Mouse (Mus musculus) cerebellum, adult 11-12 months (tissue): ENCODE measurements at regions not wholly inside any gene's neighbourhood (a gene's known extent, or its start where the extent isn't known, plus 50 kb on each side); places are given as distances from the start of the nearest gene placed in this dataset.

Experiments
- DNase-seq: peaks from one replicate; pipeline ENCODE4 v3.0.0; 2022

DNA sequence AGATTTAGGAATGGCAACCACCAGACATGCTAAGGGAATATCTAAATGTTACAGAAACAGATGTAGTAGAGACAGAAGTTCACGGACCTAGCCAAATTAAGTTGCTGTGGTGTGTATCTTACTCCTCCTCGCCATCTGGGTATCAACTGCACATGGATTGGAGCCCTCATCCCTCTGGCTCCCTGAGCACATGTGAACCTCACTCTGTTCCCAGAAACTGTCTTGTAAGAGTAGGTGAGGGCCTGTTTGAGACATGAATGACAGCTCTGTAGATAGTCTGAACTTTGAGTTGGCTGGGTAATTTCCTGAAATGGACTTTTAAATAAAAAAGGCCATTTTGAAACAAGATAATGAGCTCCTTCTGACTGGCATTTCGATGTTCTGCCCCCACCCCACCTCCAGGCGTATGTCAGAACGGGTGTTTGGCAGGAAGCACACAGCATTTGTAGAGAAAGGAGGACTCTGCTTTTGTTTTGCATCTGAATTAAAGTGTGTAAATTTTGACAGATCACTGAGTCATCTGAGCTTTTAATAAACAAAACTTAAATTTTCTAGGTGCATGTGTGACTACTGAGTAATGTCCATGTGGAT is 196.9 kb upstream of the Cep126 start:
- DNase-seq = no peak

DNA sequence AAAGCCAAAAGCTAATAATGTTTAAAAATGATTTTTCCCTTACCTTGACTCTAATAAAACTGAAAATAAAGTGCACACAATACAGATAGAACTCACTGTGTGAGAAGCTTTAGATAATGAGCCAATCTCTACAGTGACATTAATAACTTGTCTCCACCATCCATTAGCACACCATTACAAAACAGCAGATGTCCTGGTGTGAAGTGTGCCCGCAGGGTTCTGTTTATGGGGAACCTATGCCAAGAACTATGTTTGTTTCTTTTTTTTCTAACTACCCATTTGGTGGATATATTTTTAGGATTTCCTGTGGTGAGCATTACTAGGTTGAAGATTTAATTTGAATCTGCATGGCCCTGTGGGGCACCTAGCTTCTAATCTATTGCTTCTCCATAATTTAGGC is 203.3 kb upstream of the Trpc6 start:
- peak; percentile 2 for DNase-seq

DNA sequence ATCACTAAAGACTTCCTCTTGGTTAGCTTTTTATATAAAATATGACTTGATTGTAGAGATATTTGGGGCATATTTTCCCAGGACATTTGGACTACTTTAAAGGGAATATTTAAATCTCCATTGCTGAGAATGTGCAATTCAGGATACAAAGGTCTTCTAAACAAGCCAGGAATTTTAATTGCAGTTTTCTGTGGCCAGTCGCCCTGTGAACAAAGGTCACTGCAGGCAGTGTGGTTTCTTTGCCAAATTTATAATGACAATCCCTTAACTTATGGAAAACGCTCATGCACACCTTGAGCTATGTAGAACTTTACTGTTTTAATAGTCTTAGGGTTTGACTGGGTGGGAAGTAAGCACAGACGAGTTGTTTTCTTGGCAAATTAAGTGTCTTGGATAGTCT is 192.9 kb upstream of the Trpc6 start:
- DNase-seq = no peak
